Mouse (Mus musculus): Measurements from ENCODE around the gene Cpne5. TPM values are rescaled to one million over a fixed set of nuclear protein-coding genes. Genes with fewer than 3 reads are reported as not detected.

Gene Cpne5
- polyA plus RNA-seq, 1 experiment from 2014 or later: 8.2 TPM

GRCm38 (mm10) chr17:29216078-29216477 is 21.9 kb downstream of the Cpne5 start:
- no peak overlapping the region for H3K4me2 ChIP-seq (replicated peaks; ENCODE audit: low read depth, low read length)
- no peaks in the 10 kb centered on the region for H3K27me3 ChIP-seq (ENCODE audit: insufficient read depth, low read length)
- no peaks in the 10 kb centered on the region for H3K9me3 ChIP-seq (ENCODE audit: low read length)
- no peak overlapping the region for H3K27ac ChIP-seq (ENCODE audit: low read length)
- H3K4me3 ChIP-seq (ENCODE audit: low read length): no peak overlapping the region
- WGBS: 57% methylated on average over 7 of the region's 7 CpGs
- no peak overlapping the region for H3K9ac ChIP-seq (replicated peaks; ENCODE audit: low read length)
- ATAC-seq (ENCODE audit: low FRiP score, low TSS enrichment): no peak
- no peaks in the 10 kb centered on the region for H3K36me3 ChIP-seq (ENCODE audit: insufficient read depth, low read length)
- H3K4me1 ChIP-seq (ENCODE audit: insufficient read depth, low read length): peaks cover 12% of the 10 kb centered on the region; the same call in 1 of the 2 replicates

- no peak overlapping the region for H3K4me2 ChIP-seq (replicated peaks; ENCODE audit: low read depth, low read length)
- H3K9ac ChIP-seq (replicated peaks; ENCODE audit: low read length): no peak overlapping the region
- no peaks in the 10 kb centered on the region for H3K27me3 ChIP-seq (ENCODE audit: insufficient read depth, low read length)
- H3K4me1 ChIP-seq (ENCODE audit: insufficient read depth, low read length): peaks cover 12% of the 10 kb centered on the region; the same call in 1 of the 2 replicates
- no peaks in the 10 kb centered on the region for H3K9me3 ChIP-seq (ENCODE audit: low read length)
- WGBS: 41% methylated on average over 10 of the region's 10 CpGs
- ATAC-seq (ENCODE audit: low FRiP score, low TSS enrichment): no peak
- H3K36me3 ChIP-seq (ENCODE audit: insufficient read depth, low read length): no peaks in the 10 kb centered on the region
- no peak overlapping the region for H3K4me3 ChIP-seq (ENCODE audit: low read length)
- no peak overlapping the region for H3K27ac ChIP-seq (ENCODE audit: low read length)
Observed at GRCm38 (mm10) chr17:29214655-29215054, 23.3 kb downstream of the Cpne5 start.

GRCm38 (mm10) chr17:29214193-29214456 is 23.8 kb downstream of the Cpne5 start:
- Histone ChIP-seq H3K4me2 (replicated peaks; ENCODE audit: low read depth, low read length) (no peak overlapping the region), H3K36me3 (ENCODE audit: insufficient read depth, low read length) (no peaks in the 10 kb centered on the region), H3K4me1 (ENCODE audit: insufficient read depth, low read length) (peaks cover 12% of the 10 kb centered on the region; the same call in 1 of the 2 replicates), H3K9ac (replicated peaks; ENCODE audit: low read length) (no peak overlapping the region), H3K9me3 (ENCODE audit: low read length) (no peaks in the 10 kb centered on the region), H3K27ac (ENCODE audit: low read length) (no peak overlapping the region), H3K27me3 (ENCODE audit: insufficient read depth, low read length) (no peaks in the 10 kb centered on the region), H3K4me3 (ENCODE audit: low read length) (no peak overlapping the region)
- WGBS: 84% methylated on average over 4 of the region's 4 CpGs
- no peak for ATAC-seq (ENCODE audit: low FRiP score, low TSS enrichment)

- no peak for ATAC-seq (ENCODE audit: low FRiP score, low TSS enrichment)
- H3K9me3 ChIP-seq (ENCODE audit: low read length): no peaks in the 10 kb centered on the region
- no peak overlapping the region for H3K9ac ChIP-seq (replicated peaks; ENCODE audit: low read length)
- no peaks in the 10 kb centered on the region for H3K36me3 ChIP-seq (ENCODE audit: insufficient read depth, low read length)
- no peak overlapping the region for H3K27ac ChIP-seq (ENCODE audit: low read length)
- H3K4me1 ChIP-seq (ENCODE audit: insufficient read depth, low read length): peaks cover 12% of the 10 kb centered on the region; the same call in 1 of the 2 replicates
- no peak overlapping the region for H3K4me2 ChIP-seq (replicated peaks; ENCODE audit: low read depth, low read length)
- H3K27me3 ChIP-seq (ENCODE audit: insufficient read depth, low read length): no peaks in the 10 kb centered on the region
- no peak overlapping the region for H3K4me3 ChIP-seq (ENCODE audit: low read length)
- WGBS: 18% methylated on average over 12 of the region's 12 CpGs
Observed at GRCm38 (mm10) chr17:29213381-29214192, 24.4 kb downstream of the Cpne5 start.

GRCm38 (mm10) chr17:29211836-29212235 is 26.1 kb downstream of the Cpne5 start:
- Histone ChIP-seq H3K4me2 (replicated peaks; ENCODE audit: low read depth, low read length) (no peak overlapping the region), H3K27ac (ENCODE audit: low read length) (no peak overlapping the region), H3K27me3 (ENCODE audit: insufficient read depth, low read length) (no peaks in the 10 kb centered on the region), H3K4me1 (ENCODE audit: insufficient read depth, low read length) (peaks cover 12% of the 10 kb centered on the region; the same call in 1 of the 2 replicates), H3K36me3 (ENCODE audit: insufficient read depth, low read length) (no peaks in the 10 kb centered on the region), H3K9me3 (ENCODE audit: low read length) (no peaks in the 10 kb centered on the region), H3K9ac (replicated peaks; ENCODE audit: low read length) (no peak overlapping the region), H3K4me3 (ENCODE audit: low read length) (no peak overlapping the region)
- ATAC-seq (ENCODE audit: low FRiP score, low TSS enrichment): no peak
- WGBS: 44% methylated on average over 7 of the region's 7 CpGs

DNA sequence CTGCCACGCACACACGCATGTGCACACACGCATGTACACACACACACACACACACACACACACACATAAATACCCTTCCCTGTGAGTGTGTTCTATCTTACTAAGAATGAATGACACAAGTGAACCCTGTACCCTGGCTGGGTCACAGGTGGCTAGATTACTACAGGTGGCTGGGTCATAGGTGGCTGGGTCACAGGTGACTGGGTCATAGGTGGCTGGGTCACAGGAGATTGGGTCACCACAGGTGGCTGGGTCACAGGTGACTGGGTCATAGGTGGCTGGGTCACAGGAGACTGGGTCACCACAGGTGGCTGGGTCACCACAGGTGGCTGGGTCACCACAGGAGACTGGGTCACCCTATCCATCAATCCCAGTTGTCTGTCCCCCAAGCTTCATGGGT is 27.9 kb downstream of the Cpne5 start:
- Histone ChIP-seq H3K27me3 (ENCODE audit: insufficient read depth, low read length) (no peaks in the 10 kb centered on the region), H3K9me3 (ENCODE audit: low read length) (no peaks in the 10 kb centered on the region), H3K9ac (replicated peaks; ENCODE audit: low read length) (no peak overlapping the region), H3K4me1 (ENCODE audit: insufficient read depth, low read length) (peaks cover 7% of the 10 kb centered on the region; the same call in 1 of the 2 replicates), H3K4me3 (ENCODE audit: low read length) (no peak overlapping the region), H3K27ac (ENCODE audit: low read length) (no peak overlapping the region), H3K36me3 (ENCODE audit: insufficient read depth, low read length) (no peaks in the 10 kb centered on the region), H3K4me2 (replicated peaks; ENCODE audit: low read depth, low read length) (no peak overlapping the region)
- 100% methylated on average over 3 of the region's 3 CpGs for WGBS
- ATAC-seq (ENCODE audit: low FRiP score, low TSS enrichment): no peak

- WGBS: 77% methylated on average over 7 of the region's 7 CpGs
- no peak overlapping the region for H3K9ac ChIP-seq (replicated peaks; ENCODE audit: low read length)
- H3K27ac ChIP-seq (ENCODE audit: low read length): no peak overlapping the region
- ATAC-seq (ENCODE audit: low FRiP score, low TSS enrichment): no peak
- no peaks in the 10 kb centered on the region for H3K4me1 ChIP-seq (ENCODE audit: insufficient read depth, low read length)
- H3K4me3 ChIP-seq (ENCODE audit: low read length): no peak overlapping the region
- no peaks in the 10 kb centered on the region for H3K36me3 ChIP-seq (ENCODE audit: insufficient read depth, low read length)
- H3K27me3 ChIP-seq (ENCODE audit: insufficient read depth, low read length): no peaks in the 10 kb centered on the region
- H3K9me3 ChIP-seq (ENCODE audit: low read length): no peaks in the 10 kb centered on the region
- no peak overlapping the region for H3K4me2 ChIP-seq (replicated peaks; ENCODE audit: low read depth, low read length)
Observed at GRCm38 (mm10) chr17:29206052-29206451, 31.9 kb downstream of the Cpne5 start.

DNA sequence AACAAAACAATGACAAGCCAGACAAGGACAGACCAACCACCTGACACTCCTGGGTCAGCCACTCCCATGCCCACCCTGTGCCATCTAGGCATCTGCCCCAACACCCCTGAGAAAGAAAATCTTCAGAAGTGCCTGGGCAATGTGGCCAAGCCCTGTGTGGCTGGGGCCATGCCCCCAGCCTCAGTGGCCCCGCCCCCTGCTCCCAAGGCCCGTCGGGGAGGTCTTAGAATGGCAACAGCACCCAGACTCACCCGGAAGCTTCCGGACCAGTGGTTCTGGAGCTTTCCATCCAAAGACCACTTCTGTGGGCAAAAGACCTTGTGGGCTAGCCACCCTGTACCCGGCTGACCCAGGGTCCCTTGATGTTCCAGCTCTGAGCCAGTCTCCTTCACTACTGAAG is 35.4 kb downstream of the Cpne5 start:
- no peak for ATAC-seq (ENCODE audit: low FRiP score, low TSS enrichment)
- WGBS: 85% methylated on average over 6 of the region's 6 CpGs

DNA sequence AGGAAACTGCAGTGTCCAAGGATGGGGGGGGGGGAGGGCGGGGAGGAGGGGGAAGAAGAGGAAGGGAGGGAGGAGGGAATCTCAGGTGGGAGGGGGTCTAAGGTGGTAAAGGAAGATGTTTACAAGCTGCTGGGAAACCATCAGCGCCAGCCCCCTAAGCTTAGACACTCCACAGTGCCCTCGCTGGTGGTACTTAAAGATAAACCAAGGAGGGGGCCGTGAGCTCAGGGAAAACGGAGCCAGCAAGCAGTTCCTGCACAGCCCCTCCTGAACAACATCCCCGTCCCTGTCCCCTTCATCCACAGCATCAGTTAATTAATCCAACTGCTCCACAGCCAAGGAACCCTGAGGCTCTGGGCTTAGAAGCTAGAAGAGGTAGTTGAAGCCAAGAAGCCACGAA is 38.1 kb downstream of the Cpne5 start:
- Histone ChIP-seq H3K4me1 (ENCODE audit: insufficient read depth, low read length) (peaks cover 10% of the 10 kb centered on the region), H3K9me3 (ENCODE audit: low read length) (no peaks in the 10 kb centered on the region), H3K36me3 (ENCODE audit: insufficient read depth, low read length) (no peaks in the 10 kb centered on the region), H3K4me2 (replicated peaks; ENCODE audit: low read depth, low read length) (no peak overlapping the region), H3K4me3 (ENCODE audit: low read length) (no peak overlapping the region), H3K27me3 (ENCODE audit: insufficient read depth, low read length) (no peaks in the 10 kb centered on the region), H3K27ac (ENCODE audit: low read length) (0 out of 2 replicates have a peak overlapping the region, but pooled peaks have one; percentile 13), H3K9ac (replicated peaks; ENCODE audit: low read length) (no peak overlapping the region)
- 37% methylated on average over 6 of the region's 7 CpGs for WGBS
- no peak for ATAC-seq (ENCODE audit: low FRiP score, low TSS enrichment)

More for the DNA sequence above, 35.4 kb downstream of the Cpne5 start:
- H3K4me3 ChIP-seq (ENCODE audit: low read length): no peak overlapping the region
- H3K36me3 ChIP-seq (ENCODE audit: insufficient read depth, low read length): no peaks in the 10 kb centered on the region
- H3K9me3 ChIP-seq (ENCODE audit: low read length): no peaks in the 10 kb centered on the region
- H3K4me1 ChIP-seq (ENCODE audit: insufficient read depth, low read length): peaks cover 10% of the 10 kb centered on the region
- H3K4me2 ChIP-seq (replicated peaks; ENCODE audit: low read depth, low read length): no peak overlapping the region
- H3K27ac ChIP-seq (ENCODE audit: low read length): no peak overlapping the region
- H3K9ac ChIP-seq (replicated peaks; ENCODE audit: low read length): no peak overlapping the region
- H3K27me3 ChIP-seq (ENCODE audit: insufficient read depth, low read length): no peaks in the 10 kb centered on the region

DNA sequence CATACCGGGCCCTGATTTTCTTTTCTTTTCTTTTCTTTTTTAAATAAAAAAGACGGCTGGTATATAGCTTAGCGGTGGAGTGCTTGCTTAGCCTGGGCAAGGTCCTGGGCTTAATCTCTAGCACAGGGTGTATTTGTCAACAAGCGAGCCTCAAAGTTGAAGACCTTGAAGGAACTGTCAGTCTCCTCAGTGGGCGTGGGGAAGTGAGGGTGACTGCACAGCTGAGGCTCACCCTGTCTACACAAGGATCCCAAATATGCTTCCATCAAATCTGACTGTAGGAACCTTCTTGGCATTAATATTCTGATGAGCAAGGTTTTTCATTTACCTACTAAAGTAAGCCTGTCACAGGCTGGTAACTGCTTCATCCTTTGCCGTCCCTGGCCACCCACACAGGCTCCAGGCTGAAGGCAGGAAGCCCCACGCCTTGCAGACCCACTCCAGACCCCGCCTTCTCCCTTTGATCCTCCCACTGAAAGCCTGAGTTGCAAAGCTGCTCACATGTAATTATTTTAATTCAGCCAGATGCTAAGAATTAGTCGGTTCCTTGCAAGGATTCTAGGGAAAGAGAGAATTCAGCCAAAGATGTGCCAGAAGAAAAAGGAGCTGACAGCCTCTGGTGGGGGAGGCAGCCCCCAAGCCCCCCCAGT is 38.7 kb downstream of the Cpne5 start:
- no peak overlapping the region for H3K4me3 ChIP-seq (ENCODE audit: low read length)
- no peak overlapping the region for H3K9ac ChIP-seq (replicated peaks; ENCODE audit: low read length)
- ATAC-seq (ENCODE audit: low FRiP score, low TSS enrichment): 0 out of 2 replicates have a peak, but pooled peaks have one; percentile 57
- no peaks in the 10 kb centered on the region for H3K36me3 ChIP-seq (ENCODE audit: insufficient read depth, low read length)
- no peak overlapping the region for H3K4me2 ChIP-seq (replicated peaks; ENCODE audit: low read depth, low read length)
- no peaks in the 10 kb centered on the region for H3K27me3 ChIP-seq (ENCODE audit: insufficient read depth, low read length)
- H3K9me3 ChIP-seq (ENCODE audit: low read length): no peaks in the 10 kb centered on the region
- peaks cover 10% of the 10 kb centered on the region for H3K4me1 ChIP-seq (ENCODE audit: insufficient read depth, low read length)
- 18% methylated on average over 9 of the region's 9 CpGs for WGBS
- peak overlapping the region; percentile 13; the same call in 1 of the 2 replicates for H3K27ac ChIP-seq (ENCODE audit: low read length)
